Mouse (Mus musculus): ENCODE measurements around the gene Palm2.

DNA sequence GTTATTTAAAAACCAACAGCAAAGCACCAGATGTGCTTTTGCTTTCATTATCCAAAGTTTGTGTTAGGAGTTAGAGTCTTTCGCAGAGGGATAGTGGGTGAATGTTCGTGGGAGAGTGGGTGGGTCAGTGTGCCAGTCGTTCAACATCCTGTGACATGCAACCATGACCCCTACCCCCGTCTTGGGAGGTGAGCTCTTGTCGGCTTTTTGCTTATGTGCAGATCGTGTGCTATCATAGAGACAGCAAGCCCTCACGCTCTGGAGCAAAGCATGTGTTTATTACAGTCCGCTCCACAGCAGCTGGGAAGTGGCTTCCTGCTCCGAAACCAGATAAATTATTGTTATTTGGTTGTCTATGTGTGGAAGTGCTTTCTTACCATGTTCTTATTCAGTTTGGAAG is 37.6 kb upstream of the Palm2 start:
- no peak for TF ChIP-seq POLR2A (IDR thresholded peaks at IDR 0.05; ENCODE audit: extremely low read depth, insufficient read depth, low read length)
- no peak for TF ChIP-seq CTCF (IDR thresholded peaks at IDR 0.05; ENCODE audit: extremely low read depth, insufficient read depth, low read length)
